Mouse (Mus musculus) CH12.LX (cell line): Measurements from ENCODE around the gene Gm20388. TPM values are rescaled to one million over a fixed set of nuclear protein-coding genes. Genes with fewer than 3 reads are reported as not detected.

ENCODE experiments used
- DNase-seq: peaks from one replicate; pipeline ENCODE4 v3.0.0-alpha.2; 2013; ENCODE audit errors: extremely low read depth
- H3K27ac ChIP-seq: 2 replicates; pipeline ENCODE4 v1.5.1; 2012; ENCODE audit warnings: low read depth, mild to moderate bottlenecking, control low read depth, moderate library complexity; ENCODE audit not compliant: insufficient read depth
- H3K27me3 ChIP-seq: replicated peaks from 2 replicates; pipeline ENCODE3; 2012; ENCODE audit warnings: inconsistent platforms
- H3K36me3 ChIP-seq, 2 experiments: replicated peaks in 1 of 2; 2 replicates each; pipeline versions ENCODE3 to v1.6.1; 2012; ENCODE audit warnings: inconsistent platforms in 1 of 2, low read length in 1 of 2, mild to moderate bottlenecking in 1 of 2, mixed read lengths in 1 of 2, moderate library complexity in 1 of 2; ENCODE audit not compliant: control insufficient read depth in 1 of 2, insufficient read depth in 1 of 2
- H3K4me1 ChIP-seq, 2 experiments: 2 replicates each; pipeline ENCODE4 v1.6.1; 2012; ENCODE audit warnings: inconsistent platforms in 1 of 2, moderate library complexity in 1 of 2; ENCODE audit not compliant: insufficient read depth in 2 of 2, control insufficient read depth in 1 of 2
- H3K4me2 ChIP-seq: 2 replicates; pipeline ENCODE4 v1.6.1; 2012; ENCODE audit warnings: low read depth, mild to moderate bottlenecking, control low read depth; ENCODE audit not compliant: poor library complexity, insufficient read depth, severe bottlenecking
- H3K4me3 ChIP-seq, 3 experiments: fragments of 150-350 bp in 1 of 3; sonication (generic) in 1 of 3; replicated peaks in 1 of 3; 2 replicates each; pipeline versions ENCODE3 to v1.5.1; 2011 to 2012; ENCODE audit warnings: low read depth in 2 of 3, low read length in 2 of 3, mild to moderate bottlenecking in 2 of 3, moderate library complexity in 2 of 3, control low read depth in 1 of 3, improper control_type of control experiment in 1 of 3, inconsistent platforms in 1 of 3, mixed read lengths in 1 of 3; ENCODE audit not compliant: poor library complexity in 1 of 3
- H3K79me2 ChIP-seq: replicated peaks from 2 replicates; pipeline ENCODE4 v1.6.1; 2012; ENCODE audit warnings: mild to moderate bottlenecking, moderate library complexity; ENCODE audit not compliant: control insufficient read depth, poor library complexity, insufficient read depth, severe bottlenecking; ENCODE audit errors: extremely low read depth
- H3K9ac ChIP-seq: 2 replicates; pipeline ENCODE4 v1.6.1; 2012; ENCODE audit warnings: low read depth, mild to moderate bottlenecking, control low read depth, moderate library complexity; ENCODE audit not compliant: insufficient read depth
- H3K9me3 ChIP-seq: replicated peaks from 2 replicates; pipeline ENCODE3; 2012; ENCODE audit warnings: low read length, inconsistent platforms, mixed read lengths
- BHLHE40 ChIP-seq: IDR thresholded peaks from 2 replicates; pipeline ENCODE4 v1.6.1; 2011; ENCODE audit warnings: mild to moderate bottlenecking, low read depth, low read length, improper control_type of control experiment
- CHD1 ChIP-seq: IDR thresholded peaks from 2 replicates; pipeline ENCODE4 v1.6.1; 2012; ENCODE audit warnings: low read depth, low read length, improper control_type of control experiment, inconsistent platforms
- CHD2 ChIP-seq: IDR thresholded peaks from 2 replicates; pipeline ENCODE4 v1.6.1; 2011; ENCODE audit warnings: low read length, improper control_type of control experiment
- CTCF ChIP-seq, 2 experiments: IDR thresholded peaks in 1 of 2; conservative IDR thresholded peaks in 1 of 2; 2 replicates each; pipeline ENCODE4 v1.5.1; 2011 to 2012; ENCODE audit warnings: low read depth in 2 of 2, low read length in 2 of 2, improper control_type of control experiment in 1 of 2, inconsistent platforms in 1 of 2, mild to moderate bottlenecking in 1 of 2, moderate library complexity in 1 of 2
- E2F4 ChIP-seq: IDR thresholded peaks from 2 replicates; pipeline ENCODE4 v1.6.1; 2011; ENCODE audit warnings: low read depth, low read length, improper control_type of control experiment; ENCODE audit not compliant: insufficient replicate concordance
- ELF1 ChIP-seq: IDR thresholded peaks from 2 replicates; pipeline ENCODE4 v1.6.1; 2014; ENCODE audit warnings: low read depth, mild to moderate bottlenecking, inconsistent platforms, low read length, improper control_type of control experiment
- EP300 ChIP-seq: IDR thresholded peaks from 2 replicates; pipeline ENCODE4 v1.6.1; 2011; ENCODE audit warnings: low read length, improper control_type of control experiment
- ETS1 ChIP-seq: conservative IDR thresholded peaks from 2 replicates; pipeline ENCODE4 v1.6.1; 2012; ENCODE audit warnings: low read depth, mild to moderate bottlenecking, inconsistent platforms, low read length, improper control_type of control experiment, moderate library complexity
- GABPA ChIP-seq: IDR thresholded peaks from 2 replicates; pipeline ENCODE4 v1.6.1; 2012; ENCODE audit warnings: low read depth, low read length, improper control_type of control experiment, inconsistent platforms; ENCODE audit not compliant: insufficient replicate concordance
- IRF4 ChIP-seq: IDR thresholded peaks from 2 replicates; pipeline ENCODE4 v1.6.1; 2014; ENCODE audit warnings: low read depth, mild to moderate bottlenecking, inconsistent platforms, low read length, improper control_type of control experiment
- JUN ChIP-seq: IDR thresholded peaks from 2 replicates; pipeline ENCODE4 v1.6.1; 2011; ENCODE audit warnings: low read depth, mild to moderate bottlenecking, low read length, improper control_type of control experiment, moderate library complexity; ENCODE audit not compliant: insufficient read depth
- JUND ChIP-seq: conservative IDR thresholded peaks from 2 replicates; pipeline ENCODE4 v1.6.1; 2011; ENCODE audit warnings: low read depth, low read length, improper control_type of control experiment
- KAT2A ChIP-seq: IDR thresholded peaks from 2 replicates; pipeline ENCODE4 v1.6.1; 2012; ENCODE audit warnings: low read length, improper control_type of control experiment, inconsistent platforms; ENCODE audit not compliant: insufficient replicate concordance
- MAFK ChIP-seq: IDR thresholded peaks from 2 replicates; pipeline ENCODE4 v1.6.1; 2011; ENCODE audit warnings: low read length, improper control_type of control experiment; ENCODE audit not compliant: insufficient replicate concordance
- MAX ChIP-seq: IDR thresholded peaks from 2 replicates; pipeline ENCODE4 v1.6.1; 2011; ENCODE audit warnings: low read length, improper control_type of control experiment
- MAZ ChIP-seq: IDR thresholded peaks from 2 replicates; pipeline ENCODE4 v1.6.1; 2012; ENCODE audit warnings: low read depth, mild to moderate bottlenecking, inconsistent platforms, low read length, improper control_type of control experiment, moderate library complexity
- MEF2A ChIP-seq: IDR thresholded peaks from 2 replicates; pipeline ENCODE4 v1.6.1; 2014; ENCODE audit warnings: low read depth, mild to moderate bottlenecking, inconsistent platforms, low read length, improper control_type of control experiment, borderline replicate concordance
- MXI1 ChIP-seq: IDR thresholded peaks from 2 replicates; pipeline ENCODE4 v1.6.1; 2011; ENCODE audit warnings: mild to moderate bottlenecking, low read depth, low read length, improper control_type of control experiment
- MYC ChIP-seq: IDR thresholded peaks from 2 replicates; pipeline ENCODE4 v1.6.1; 2011; ENCODE audit warnings: low read depth, mild to moderate bottlenecking, improper control_type of control experiment, low read length
- NELFE ChIP-seq: IDR thresholded peaks from 2 replicates; pipeline ENCODE4 v1.6.1; 2011; ENCODE audit warnings: low read depth, low read length, improper control_type of control experiment
- NRF1 ChIP-seq: IDR thresholded peaks from 2 replicates; pipeline ENCODE4 v1.6.1; 2014; ENCODE audit warnings: low read depth, mild to moderate bottlenecking, inconsistent platforms, low read length, improper control_type of control experiment, moderate library complexity
- PAX5 ChIP-seq: IDR thresholded peaks from 2 replicates; pipeline ENCODE4 v1.6.1; 2012; ENCODE audit warnings: low read length, inconsistent platforms, mixed read lengths
- POLR2AphosphoS2 ChIP-seq: IDR thresholded peaks from 2 replicates; pipeline ENCODE4 v1.6.1; 2011; ENCODE audit warnings: low read depth, low read length, improper control_type of control experiment
- RAD21 ChIP-seq: IDR thresholded peaks from 2 replicates; pipeline ENCODE4 v1.6.1; 2011; ENCODE audit warnings: low read depth, mild to moderate bottlenecking, low read length, improper control_type of control experiment, moderate library complexity
- RCOR1 ChIP-seq: conservative IDR thresholded peaks from 2 replicates; pipeline ENCODE4 v1.6.1; 2012; ENCODE audit warnings: low read depth, mild to moderate bottlenecking, inconsistent platforms, low read length, improper control_type of control experiment
- SIN3A ChIP-seq: IDR thresholded peaks from 2 replicates; pipeline ENCODE4 v1.6.1; 2012; ENCODE audit warnings: low read length, improper control_type of control experiment, inconsistent platforms
- SMC3 ChIP-seq: IDR thresholded peaks from 2 replicates; pipeline ENCODE4 v1.6.1; 2011; ENCODE audit warnings: low read depth, low read length, improper control_type of control experiment
- TBP ChIP-seq: conservative IDR thresholded peaks from 2 replicates; pipeline ENCODE4 v1.6.1; 2011; ENCODE audit warnings: low read depth, low read length, improper control_type of control experiment
- TCF12 ChIP-seq: IDR thresholded peaks from 2 replicates; pipeline ENCODE4 v1.6.1; 2014; ENCODE audit warnings: low read depth, mild to moderate bottlenecking, inconsistent platforms, low read length, improper control_type of control experiment
- UBTF ChIP-seq: IDR thresholded peaks from 2 replicates; pipeline ENCODE4 v1.6.1; 2012; ENCODE audit warnings: low read depth, mild to moderate bottlenecking, inconsistent platforms, low read length, improper control_type of control experiment, moderate library complexity
- USF1 ChIP-seq: IDR thresholded peaks from 2 replicates; pipeline ENCODE4 v1.6.1; 2014; ENCODE audit warnings: low read depth, mild to moderate bottlenecking, inconsistent platforms, low read length, improper control_type of control experiment
- USF2 ChIP-seq: conservative IDR thresholded peaks from 2 replicates; pipeline ENCODE4 v1.6.1; 2011; ENCODE audit warnings: low read depth, low read length, improper control_type of control experiment
- ZC3H11A ChIP-seq: IDR thresholded peaks from 2 replicates; pipeline ENCODE4 v1.6.1; 2012; ENCODE audit warnings: low read depth, mild to moderate bottlenecking, inconsistent platforms, low read length, improper control_type of control experiment
- ZKSCAN1 ChIP-seq: IDR thresholded peaks from 2 replicates; pipeline ENCODE4 v1.6.1; 2012; ENCODE audit warnings: low read depth, inconsistent platforms, low read length, improper control_type of control experiment, borderline replicate concordance
- ZMIZ1 ChIP-seq: IDR thresholded peaks from 2 replicates; pipeline ENCODE4 v1.6.1; 2012; ENCODE audit warnings: low read depth, mild to moderate bottlenecking, inconsistent platforms, low read length, improper control_type of control experiment
- ZNF384 ChIP-seq: IDR thresholded peaks from 2 replicates; pipeline ENCODE4 v1.6.1; 2012; ENCODE audit warnings: low read depth, low read length, improper control_type of control experiment, inconsistent platforms
- dilution Hi-C: fragments of 300-500 bp; cut with MboI; formaldehyde crosslinking; loops from 2 replicates; pipeline ENCODE4 v1.14.3; 2020; ENCODE audit warnings: low sequenced_read_pairs; ENCODE audit not compliant: extremely low pct_unique_long_range_greater_than_20kb, extremely low pct_ligation_motif_present
- in situ Hi-C: fragments of 300-500 bp; cut with MboI; formaldehyde crosslinking; loops from 3 replicates; pipeline ENCODE4 v1.14.3; 2019; ENCODE audit warnings: low sequenced_read_pairs, low pct_ligation_motif_present, low pct_unique_long_range_greater_than_20kb, mixed read lengths
- polyA plus RNA-seq: library from polyadenylated mRNA; unstranded; fragments of >175 nt; gene quantifications from 2 replicates; pipeline ENCODE4 v1.2.1, GENCODE M21; 2012; ENCODE audit warnings: low read depth; ENCODE audit not compliant: insufficient read length
- total RNA-seq, 2 experiments: library from RNA; depleted of rRNA; stranded (reverse); fragments of 300-350 nt in 1 of 2; fragments of >200 nt in 1 of 2; gene quantifications; 2 replicates each; pipeline ENCODE4 v1.2.3; 2012 to 2014

The Gm20388 gene
- total and polyA plus RNA-seq, 3 experiments: 14.8 to 26.3 (median 22.2) TPM

DNA sequence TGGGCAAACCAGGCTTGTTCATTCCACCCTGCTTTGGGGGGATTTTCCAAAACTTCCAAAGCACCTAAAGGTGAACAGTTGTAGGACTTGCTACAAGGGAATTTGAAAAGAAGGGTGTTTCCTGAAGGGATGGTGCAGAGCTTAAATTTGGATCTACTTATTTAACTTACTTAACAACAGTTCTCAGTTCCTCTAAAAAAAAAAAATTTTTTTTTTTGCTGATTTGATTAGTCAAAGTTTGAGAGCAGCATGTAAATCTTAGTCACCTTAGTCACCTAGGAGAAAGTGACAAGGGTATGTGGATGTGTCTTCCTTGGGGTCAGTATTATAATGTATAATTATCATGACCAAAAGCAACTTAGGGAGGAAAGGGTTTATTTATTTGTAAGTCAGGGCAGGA, 2848.0 kb downstream of the Gm20388 start:
- peak; percentile 37 for DNase-seq
- H3K4me1 ChIP-seq: peaks cover 25 to 76% of the 10 kb centered on the region in 2 experiments
- H3K9me3 ChIP-seq: no peaks in the 10 kb centered on the region
- TF ChIP-seq JUND: peak; percentile 66; the same call in 1 of the 2 replicates
- no peak for TF ChIP-seq ZC3H11A
- TF ChIP-seq SMC3: no peak
- peak; percentile 68 for TF ChIP-seq BHLHE40
- peak; percentile 79; the same call in 1 of the 2 replicates for TF ChIP-seq RCOR1
- 0 out of 2 replicates have a peak, but pooled peaks have one; percentile 32 for TF ChIP-seq ZMIZ1
- TF ChIP-seq GABPA: no peak
- no peak for TF ChIP-seq KAT2A
- TF ChIP-seq E2F4: 0 out of 2 replicates have a peak, but pooled peaks have one; percentile 66
- no peak for TF ChIP-seq PAX5
- 0 out of 2 replicates have a peak, but pooled peaks have one; percentile 40 for TF ChIP-seq MAZ
- TF ChIP-seq ZKSCAN1: no peak
- TF ChIP-seq IRF4: peak; percentile 88
- TF ChIP-seq USF1: no peak
- TF ChIP-seq USF2: no peak
- peak; percentile 88 for TF ChIP-seq EP300
- no peak for TF ChIP-seq UBTF
- peak; percentile 65; the same call in 1 of the 2 replicates for TF ChIP-seq MAFK
- TF ChIP-seq MEF2A: peak; percentile 77
- TF ChIP-seq CTCF (conservative IDR thresholded peaks at IDR 0.05 in 1 of 2, IDR thresholded peaks at IDR 0.05 in 1 of 2; ENCODE audit: low read depth in 2 of 2, low read length in 2 of 2): no peak
- TF ChIP-seq NELFE: no peak
- TF ChIP-seq ETS1: peak; percentile 51
- peak; percentile 75 for TF ChIP-seq SIN3A
- TF ChIP-seq MYC: peak; percentile 49; the same call in 1 of the 2 replicates
- TF ChIP-seq MXI1: no peak
- peak; percentile 96 for TF ChIP-seq ZNF384
- TF ChIP-seq MAX: no peak
- TF ChIP-seq ELF1: no peak
- no peak for TF ChIP-seq CHD1
- TF ChIP-seq TCF12: peak; percentile 58; the same call in 1 of the 2 replicates
- TF ChIP-seq POLR2AphosphoS2: no peak
- TF ChIP-seq RAD21: no peak
- 0 out of 2 replicates have a peak, but pooled peaks have one; percentile 18 for TF ChIP-seq TBP
- TF ChIP-seq NRF1: no peak
- TF ChIP-seq CHD2: peak; percentile 65; the same call in 1 of the 2 replicates
- peak; percentile 31; the same call in 1 of the 2 replicates for TF ChIP-seq JUN
- TF ChIP-seq, all 38 proteins: peak for 18
- Histone ChIP-seq H3K4me2 (no peak overlapping the region), H3K27me3 (no peaks in the 10 kb centered on the region), H3K4me3 (no peak overlapping the region), H3K27ac (0 out of 2 replicates have a peak overlapping the region, but pooled peaks have one; percentile 15), H3K79me2 (no peaks in the 10 kb centered on the region; the same call in 1 of the 2 replicates), H3K9ac (no peak overlapping the region), H3K36me3 (peaks cover 0 to 13% of the 10 kb centered on the region in 2 experiments)
- in situ Hi-C loops: loop anchor here (5.0 kb wide), 1 partner anchor 41 kb away; no protein-coding TSS in a partner anchor
- dilution Hi-C loops: no loop called here
